Mouse (Mus musculus) retina, embryonic 14.5 days (tissue): ENCODE measurements at regions not wholly inside any gene's neighbourhood (a gene's known extent, or its start where the extent isn't known, plus 50 kb on each side); places are given as distances from the start of the nearest gene placed in this dataset.

Experiments used
- DNase-seq: peaks from one replicate; pipeline ENCODE4 v3.0.0-alpha.2; 2015; ENCODE audit warnings: low spot score

DNA sequence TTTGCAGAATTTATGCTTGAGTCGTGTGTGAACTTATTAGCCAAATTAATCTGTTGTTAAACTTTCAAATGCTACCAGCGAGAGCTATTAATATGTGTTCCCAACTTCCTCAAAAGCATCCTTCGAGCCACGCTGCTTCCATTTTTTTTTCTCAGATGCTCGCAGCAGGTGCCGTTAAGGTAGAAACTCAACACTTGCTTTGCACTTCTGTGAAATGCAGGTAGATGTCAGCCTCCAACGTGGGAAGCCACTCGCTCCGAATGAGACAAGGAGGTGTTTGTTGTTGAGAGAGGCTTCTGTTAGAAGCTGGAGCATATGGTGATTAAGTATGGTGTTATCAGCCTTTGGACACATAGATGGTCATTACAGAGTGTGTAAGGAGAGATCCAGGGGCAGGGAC is 433.1 kb upstream of the Adgrl2 start:
- DNase-seq, result no peak

DNA sequence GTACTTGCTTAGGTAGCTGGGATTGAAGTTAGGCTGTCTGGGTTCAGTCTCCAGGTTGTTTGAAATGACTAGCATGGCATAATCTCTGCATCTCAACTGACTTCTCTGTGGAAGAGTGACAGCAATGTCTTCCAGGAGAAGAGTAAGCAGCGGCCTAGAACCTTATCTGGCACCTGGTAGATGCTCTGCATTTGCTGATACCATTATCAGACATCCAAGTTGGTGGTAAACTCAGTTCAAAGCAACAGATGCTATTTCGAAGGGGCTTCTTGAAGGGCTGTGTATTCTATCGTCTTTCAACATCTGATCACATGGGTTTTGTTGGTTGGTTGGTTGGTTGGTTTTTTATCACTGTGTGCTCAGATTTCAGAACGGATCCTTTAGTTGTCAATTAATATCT is 424.7 kb upstream of the Adgrl2 start:
- DNase-seq, result no peak

DNA sequence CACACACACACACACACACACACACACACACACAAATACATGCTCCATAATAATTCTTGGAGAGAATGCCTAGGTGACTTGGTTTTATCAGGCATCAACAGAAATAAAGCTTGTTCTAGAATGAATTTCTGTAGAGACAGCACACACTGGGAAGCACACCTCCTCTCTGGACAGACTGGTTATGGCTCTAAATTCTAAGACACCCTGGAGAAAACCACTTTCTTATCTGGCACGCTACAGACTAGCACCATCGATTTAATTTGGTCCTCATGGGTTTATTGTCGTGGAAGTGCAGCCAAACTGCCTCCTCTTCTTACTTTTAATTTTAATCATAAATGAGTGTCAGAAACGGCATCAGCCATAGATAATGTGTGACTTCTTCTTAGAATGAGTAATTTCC is 422.8 kb upstream of the Adgrl2 start:
- DNase-seq, result no peak

DNA sequence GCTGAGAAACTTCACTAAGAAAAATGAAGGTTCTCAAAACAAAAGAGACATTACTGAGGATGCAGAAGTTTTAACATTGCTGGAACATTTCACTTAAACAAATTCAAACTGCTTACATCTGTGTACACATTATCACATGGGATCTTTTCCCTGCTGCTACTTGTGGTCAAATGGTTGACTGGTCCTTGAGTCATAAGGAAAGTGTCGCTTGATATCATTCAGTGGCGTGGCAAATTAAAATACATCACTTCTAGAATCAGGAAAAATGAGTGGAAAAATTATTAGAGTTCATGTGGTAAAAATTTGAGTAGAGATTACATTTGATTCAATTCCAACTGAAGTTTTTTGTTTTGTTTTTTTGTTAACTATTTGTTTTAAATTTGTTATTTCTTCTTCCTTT is 420.2 kb upstream of the Adgrl2 start:
- no peak for DNase-seq

DNA sequence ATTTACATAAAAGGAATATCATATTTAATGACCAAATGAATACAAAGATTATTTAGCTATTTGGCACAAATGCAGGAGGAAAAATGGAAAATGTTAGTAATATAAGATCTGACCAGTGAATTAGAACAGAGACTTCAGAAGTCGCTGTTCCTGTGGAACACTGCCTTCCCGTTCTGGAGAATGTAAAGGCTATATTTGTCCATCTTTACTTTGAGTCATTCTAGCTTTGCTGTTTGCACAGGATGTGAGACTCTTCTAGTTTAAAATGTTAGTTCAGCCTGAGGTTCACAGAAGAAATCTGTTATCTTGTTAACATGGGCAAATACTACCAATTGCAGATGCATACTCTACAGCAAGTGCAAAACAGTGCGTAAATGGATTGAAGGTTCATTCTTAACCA is 418.5 kb upstream of the Adgrl2 start:
- DNase-seq, result no peak

DNA sequence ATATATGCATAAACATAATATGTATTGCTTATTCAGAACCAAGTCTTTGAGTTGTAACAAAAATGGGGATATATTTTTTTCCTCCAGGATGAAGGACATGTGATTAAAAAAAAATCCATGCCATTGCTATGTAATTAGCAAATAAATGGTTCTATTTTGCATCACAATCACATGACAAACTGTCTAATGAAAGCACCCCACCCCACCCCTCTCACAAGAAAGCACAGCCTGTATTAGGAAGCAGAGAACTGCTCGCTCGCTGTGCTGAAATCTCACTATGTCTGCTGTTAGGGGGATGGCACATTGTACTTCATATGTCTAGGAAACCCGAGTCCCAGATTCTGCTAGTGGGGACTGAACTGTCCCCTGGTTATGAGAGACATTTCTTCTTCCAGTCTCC is 415.5 kb upstream of the Adgrl2 start:
- no peak for DNase-seq

DNA sequence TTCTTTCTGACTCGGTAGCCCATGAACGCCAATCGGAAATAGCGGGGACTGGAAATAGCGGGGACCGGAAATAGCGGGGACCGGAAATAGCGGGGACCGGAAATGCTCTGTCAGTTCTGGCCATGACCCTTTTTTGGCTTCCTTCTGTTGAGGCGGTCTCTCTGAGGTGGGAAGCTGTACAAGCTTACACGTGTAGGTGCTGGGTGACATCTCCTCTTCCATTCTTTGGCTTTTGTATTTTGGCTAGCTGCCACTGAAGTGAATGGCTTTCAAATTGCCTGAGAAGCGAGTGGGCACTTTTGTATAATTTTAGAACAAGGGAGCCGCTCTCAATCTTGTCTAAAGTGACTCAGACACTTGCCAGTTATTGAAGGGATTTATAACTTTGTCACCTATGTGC is 414.3 kb upstream of the Adgrl2 start:
- DNase-seq, result no peak

DNA sequence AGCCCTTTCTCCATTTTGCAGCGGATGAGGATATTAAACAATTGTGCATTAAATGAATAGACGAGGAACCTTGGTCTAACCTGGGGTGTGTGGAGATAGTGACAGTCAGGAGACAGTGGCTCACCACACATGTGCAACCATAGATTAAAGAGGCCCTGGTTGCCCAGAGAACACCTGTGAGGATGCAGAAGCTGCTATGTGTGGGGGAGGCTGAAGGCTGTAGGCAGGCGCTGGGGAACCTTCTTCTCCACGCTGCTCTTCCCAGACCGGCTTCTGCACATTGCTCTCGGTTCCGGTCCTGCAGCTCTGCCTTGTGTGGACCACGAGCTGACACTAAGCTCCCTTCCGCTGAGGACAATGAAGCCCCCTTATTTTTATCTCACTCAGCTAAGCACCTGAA is 412.1 kb upstream of the Adgrl2 start:
- no peak for DNase-seq

DNA sequence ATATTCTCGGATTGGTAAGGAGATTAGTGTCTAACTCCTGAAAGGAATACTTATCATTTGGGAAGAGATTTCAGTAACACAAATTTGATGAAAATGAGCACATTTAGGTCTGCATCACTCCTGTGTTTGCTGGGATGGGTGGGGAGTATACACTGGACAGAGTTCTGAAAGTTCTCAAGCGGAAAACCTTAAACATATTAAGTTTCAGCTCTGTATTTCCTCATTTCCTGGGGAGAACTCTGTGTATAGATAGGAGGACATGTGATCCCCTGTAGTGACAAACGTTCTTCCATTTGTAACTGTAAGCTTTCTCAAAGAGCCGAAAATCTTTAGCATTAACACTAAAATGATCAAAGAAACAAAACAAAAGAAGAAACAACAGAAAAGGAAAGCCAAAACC is 404.7 kb upstream of the Adgrl2 start:
- no peak for DNase-seq

DNA sequence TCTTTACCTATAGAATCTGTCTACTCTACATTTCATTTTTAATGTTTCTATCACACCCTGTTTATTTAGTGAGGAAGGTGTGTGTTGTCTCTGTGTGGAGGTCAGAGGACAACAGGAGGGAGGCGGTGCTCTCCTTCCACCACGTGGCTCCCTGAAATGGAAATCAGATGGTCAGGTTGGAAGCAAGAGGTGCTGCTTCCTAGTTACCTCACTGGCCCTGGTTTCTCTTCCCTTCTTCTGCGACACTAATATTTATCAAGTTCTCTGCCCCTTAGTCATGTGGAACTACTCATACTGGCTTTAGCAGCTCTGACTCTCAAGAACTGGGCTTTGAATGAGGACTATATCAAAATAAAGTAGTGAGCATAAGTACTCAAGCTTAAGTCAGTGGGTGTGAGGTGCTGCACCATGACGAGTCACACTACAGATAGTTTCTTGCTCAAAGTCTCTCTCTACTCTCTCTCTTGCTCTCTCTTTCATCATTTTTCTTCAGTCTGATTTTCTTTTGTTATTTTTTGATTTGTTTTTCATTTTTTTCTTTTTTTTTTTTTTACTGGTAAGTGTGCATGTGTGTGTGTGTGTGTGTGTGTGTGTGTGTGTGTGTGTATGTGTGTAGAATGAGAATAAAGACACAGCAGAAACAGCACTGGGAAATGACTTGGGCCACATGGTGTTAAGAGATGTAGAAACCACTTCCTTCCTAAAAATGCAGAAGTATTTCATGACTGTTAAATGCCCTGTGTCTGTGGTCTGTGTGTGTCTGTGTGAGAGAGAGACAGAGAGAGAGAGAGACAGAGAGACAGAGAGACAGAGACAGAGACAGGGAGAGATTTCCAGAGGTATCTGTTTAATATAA is 403.2 kb upstream of the Adgrl2 start:
- no peak for DNase-seq

DNA sequence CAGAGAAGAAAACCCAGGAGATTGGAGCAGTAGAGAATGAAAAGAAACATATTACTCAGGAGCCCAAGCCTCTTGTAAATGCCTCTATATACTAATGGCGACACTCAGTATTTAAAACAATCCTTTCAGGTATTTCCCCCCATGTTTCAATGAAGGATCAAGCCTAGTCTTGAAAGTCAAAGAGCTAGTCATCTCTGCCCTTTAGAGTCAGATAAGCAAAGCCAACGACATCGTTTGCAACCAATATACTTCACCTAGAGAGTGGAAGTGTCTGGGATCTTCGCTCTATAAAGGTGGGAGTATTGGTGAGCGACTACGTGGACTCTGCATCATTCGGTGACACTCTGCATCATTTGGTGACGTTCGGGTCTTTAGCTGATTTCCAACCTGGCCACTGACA is 401.8 kb upstream of the Adgrl2 start:
- DNase-seq, result no peak

DNA sequence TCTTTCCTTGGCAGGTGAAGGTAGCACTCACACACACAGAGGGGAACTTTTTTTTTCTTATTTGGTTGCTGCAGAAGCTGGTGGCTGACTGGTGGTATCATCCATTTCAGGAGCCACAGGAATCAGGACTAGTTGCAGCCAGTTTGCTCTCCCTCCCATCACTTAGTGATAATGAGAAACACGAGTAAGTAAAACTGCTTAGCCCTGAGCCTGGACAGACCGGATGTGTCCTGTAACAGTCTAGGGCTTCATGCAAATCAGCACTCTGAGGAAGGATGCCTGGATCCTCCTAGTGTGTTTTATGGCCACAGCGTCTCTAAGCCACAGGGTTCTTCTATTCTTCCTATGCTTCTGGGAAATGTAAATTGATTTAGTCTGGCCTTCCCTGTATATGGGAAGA is 397.2 kb upstream of the Adgrl2 start:
- no peak for DNase-seq

DNA sequence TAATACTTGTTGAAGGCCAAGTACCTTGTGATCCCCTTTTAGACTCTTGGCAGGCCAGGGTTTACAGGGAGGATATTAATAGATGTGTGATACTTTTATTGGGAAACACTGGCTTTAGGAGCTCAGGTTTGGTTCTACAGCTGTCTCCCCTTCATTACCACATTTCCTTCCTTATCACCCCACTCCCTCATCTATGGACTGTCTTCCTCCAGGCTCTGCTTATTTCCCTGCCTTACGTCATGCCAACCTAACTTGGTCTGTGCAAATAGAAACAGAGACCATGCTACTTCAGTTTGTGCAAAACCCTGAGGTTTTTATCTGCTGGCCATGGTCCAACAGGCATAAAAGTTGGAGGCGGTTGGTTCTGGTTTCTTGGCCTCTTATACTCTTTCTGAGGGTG is 395.7 kb upstream of the Adgrl2 start:
- no peak for DNase-seq

DNA sequence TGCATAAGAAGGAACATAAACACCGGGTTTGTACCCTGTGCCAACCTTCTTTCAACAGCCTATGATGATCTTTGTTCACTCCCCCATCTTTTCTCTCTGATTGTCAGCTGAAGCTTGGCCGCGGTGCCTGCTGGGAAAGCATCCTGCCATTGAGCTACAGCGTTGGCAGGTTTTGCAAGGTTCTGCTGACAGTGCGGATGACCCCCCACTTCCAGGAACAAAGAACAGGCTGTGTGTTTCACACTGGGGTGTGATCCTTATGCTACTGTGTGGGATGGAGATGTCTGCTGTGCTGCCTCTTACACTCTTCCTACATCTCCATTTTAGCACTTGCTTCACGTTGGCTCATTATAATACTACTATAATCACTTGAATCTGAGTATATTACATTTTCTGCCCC is 395.0 kb upstream of the Adgrl2 start:
- DNase-seq, result no peak

DNA sequence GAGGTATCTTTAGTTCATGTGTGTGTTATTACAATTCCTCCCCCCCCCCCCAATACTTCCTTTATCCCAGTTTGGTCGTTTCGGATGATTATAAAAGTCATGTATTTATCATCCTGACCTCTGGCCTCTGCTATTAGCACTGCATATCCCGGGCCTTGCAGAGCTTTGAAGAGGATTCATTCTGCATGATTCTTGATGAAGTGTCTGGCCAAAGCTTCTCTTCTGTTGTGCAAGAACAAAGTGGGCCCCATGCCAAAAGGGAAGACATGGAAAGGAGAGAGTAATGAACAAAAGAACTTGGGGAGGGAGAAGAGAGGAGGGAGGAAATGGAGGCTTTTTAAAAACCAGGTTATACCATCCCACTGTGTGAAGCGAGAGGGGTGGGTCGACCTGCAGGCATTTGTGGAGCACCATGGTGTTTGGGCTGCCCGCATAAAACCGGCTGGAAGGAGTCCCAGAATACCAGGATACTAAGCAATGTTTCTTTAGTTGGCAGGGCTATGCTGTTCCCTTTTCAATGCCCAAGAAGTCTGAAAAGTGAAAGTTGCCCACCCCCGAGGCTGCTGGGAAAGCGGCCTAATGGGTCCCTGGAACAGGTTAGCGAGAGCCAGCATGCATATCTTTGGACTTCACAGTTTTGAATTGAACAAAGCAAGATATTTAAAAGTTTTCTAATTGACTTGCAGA is 391.3 kb upstream of the Adgrl2 start:
- DNase-seq, result no peak

DNA sequence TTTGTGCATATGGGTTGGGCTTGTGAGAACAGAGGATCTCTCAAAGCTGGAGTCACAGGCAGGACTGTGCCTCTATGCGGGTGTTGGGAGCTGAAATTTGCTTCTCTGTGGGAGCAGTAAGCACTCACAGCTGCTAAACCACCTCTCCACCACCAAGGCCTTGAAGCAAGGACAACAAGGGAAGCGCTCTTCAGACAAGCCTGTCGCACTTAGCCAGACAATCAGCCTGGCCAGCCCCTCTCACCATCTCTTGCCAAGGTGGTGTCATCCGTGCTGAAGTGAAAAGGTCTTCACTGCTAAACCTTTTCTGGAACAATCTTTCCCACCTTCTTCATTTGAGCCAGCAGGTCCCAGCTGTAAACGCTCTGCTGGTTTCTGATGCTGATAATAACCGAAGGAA is 390.7 kb upstream of the Adgrl2 start:
- DNase-seq, result no peak

DNA sequence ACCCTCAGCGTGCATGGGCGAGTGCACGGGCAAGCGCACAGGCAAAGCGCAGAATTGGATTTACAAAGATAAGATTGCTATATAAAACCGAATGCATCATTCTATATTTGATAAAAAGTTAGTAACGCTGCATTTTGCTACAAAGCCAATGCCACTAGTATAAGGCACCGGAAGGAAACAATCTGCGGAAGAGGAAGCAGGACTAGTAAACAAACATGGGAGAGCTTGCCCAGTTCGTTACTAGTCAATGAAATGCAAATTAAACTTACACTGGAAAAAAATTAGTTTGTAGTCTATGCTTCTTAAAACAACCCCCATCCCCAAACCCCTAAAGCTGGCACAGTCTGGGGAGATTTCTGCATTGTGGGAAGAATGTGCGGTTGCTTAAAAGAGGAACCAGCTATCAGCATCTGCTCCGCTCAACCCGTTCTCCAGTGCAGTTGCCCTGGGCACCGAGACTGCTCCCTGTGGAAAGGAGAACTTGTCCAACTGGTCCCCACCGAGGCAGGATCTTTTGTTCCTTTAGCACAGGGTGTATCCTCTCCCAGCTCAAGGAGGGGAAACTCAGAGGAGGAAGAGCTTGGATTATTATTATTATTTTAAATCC is 389.6 kb upstream of the Adgrl2 start:
- no peak for DNase-seq

DNA sequence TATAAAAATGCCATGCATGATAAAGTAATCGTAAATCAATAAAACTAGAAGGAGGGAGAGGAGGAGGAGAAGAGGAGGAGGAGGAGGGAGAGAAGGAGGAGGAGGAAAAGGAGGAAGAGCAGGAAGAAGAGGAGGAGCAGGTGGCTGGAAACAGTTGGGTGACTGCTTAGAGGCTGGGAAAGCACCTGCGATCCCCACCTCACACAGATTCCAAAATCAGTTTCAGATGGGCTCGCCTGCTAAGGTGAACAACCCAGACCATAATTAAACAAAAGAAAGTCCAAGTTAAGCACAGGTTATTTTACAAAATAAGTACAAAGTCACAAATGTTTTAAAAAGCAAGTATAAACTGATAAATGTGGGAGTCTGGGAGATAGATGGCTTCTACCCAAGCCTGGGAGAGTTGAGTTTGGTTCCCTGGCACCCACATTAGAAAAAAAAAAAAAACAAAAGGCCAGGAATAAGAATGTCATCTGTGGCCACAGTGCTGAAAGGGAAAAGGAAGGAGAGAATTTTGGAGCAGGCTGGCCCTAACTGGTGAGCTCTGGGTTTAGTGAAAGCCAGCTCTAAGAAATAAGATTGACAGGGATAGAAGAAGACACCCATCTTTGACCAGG is 389.0 kb upstream of the Adgrl2 start:
- no peak for DNase-seq

DNA sequence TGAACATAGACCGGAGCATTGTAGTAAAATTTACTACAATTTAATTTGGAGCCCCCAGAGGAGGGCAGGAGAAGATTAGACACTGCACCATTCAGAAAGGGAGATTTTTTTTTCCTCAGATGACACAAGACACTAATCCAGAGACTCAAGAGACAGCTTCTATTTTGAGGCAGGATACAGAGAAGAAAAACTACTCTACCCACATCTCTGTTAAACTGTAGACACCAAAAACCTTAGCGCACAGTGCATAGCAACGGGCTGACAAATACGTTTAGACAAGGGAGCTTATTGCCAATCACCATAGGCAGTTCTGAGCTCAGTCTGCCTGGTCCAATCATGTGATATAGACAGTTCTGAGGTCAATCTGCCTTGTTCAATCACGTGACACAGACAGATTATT is 381.1 kb upstream of the Adgrl2 start:
- no peak for DNase-seq

DNA sequence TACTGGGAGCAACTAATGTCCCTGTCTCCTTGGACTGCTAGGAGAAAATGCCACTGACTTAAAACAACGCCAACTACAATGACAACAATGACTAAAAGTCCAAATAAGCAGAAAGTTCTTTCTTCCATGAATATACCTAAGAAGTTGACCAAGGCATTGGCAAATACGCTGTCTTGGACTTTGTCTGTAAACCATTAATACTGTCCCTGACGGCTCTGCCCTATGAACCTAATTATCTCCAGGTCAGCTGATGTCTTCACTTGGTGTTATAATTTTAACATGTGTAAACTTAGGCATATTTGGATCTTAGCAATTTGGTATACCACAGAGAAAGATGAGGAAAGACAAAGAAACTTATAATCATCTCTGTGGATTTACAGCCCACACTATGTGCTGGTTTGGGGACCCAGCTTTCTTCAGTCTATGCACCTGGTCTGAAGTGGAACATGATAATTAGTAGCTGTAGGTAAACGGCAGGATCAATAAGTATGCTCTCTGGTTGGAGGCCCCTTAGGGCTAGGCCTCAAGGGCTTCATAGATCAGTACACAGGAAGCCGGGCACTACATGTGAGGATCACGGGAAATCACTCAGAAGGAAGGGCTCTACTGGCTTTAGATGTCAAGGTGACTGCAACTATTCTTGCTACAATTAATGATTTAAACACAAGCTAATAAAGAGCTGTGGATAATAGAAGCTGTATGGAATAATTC is 380.3 kb upstream of the Adgrl2 start:
- no peak for DNase-seq

DNA sequence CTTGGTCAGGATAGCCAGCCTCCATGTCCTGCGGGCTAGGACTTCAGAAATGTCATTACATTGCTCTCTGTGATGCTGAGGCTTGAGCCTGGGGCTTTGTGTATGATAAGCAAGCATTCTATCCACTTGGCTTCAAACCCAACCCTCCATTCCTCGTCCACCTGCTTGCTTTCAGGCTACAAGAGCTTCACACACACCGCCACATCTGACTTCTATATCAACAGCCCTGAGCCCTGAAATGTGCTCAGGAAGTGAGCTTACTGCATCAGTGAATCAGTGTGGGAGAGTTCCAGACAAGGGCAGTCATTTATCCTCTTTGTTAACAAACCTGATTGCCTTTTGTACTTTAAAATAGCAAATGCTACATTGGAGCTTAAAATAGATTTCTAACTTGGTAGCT is 377.5 kb upstream of the Adgrl2 start:
- no peak for DNase-seq

DNA sequence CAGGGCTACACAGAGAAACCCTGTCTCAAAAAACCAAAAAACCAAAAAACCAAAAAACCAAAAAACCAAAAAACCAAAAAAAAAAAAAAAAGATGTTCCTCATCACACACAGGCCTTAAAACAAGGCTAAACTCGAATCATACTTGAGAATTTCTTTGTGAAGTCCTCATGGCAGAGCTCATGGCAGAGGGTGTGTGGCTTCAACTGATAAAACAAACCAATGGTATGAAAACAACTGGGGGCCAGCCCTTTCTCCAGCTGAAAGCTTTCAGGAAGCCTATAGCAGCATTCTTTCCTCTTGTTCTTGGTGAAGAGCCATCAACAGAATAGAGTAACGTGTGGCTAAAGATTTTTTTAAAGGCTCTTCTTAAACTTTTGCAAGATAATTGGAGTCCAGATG is 369.8 kb upstream of the Adgrl2 start:
- DNase-seq, result no peak
